Comparison of ENCODE assay signal across 27 mouse cellular contexts in the genomic region with DNA sequence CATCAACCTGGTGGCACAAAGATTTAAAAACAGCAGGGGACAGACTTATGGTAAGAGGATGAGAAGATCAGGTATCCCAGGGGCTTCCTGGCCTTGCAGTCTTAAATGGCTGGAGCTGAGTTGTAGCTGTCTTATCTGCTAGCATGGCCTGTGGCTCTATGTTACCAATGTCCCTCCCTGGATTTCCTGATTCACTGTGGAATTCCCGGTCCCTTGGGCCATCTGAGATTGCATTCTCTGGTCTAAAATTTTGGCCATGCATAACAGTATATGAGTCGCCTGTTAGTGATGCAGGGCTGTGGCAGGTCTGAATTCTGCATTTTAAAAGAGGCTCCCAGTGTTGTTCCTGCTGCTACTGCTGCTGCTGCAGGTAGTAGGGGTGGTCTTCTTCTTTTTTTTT.
"Had no signal": no experiment of that assay in that cellular context is flagged by ENCODE, and none has a peak within 500 bp of the region (broad histone marks: within the 10 kb centered on the region; RNA-seq: fewer than 3 reads in every experiment).

No protein-coding gene starts in this region.

- H3K9ac ChIP-seq: limb, embryonic 13.5 days; liver, embryonic 12.5 days; liver, embryonic 15.5 days; lung, embryonic 15.5 days; midbrain, embryonic 12.5 days; midbrain, embryonic 15.5 days; neural tube, embryonic 12.5 days; neural tube, embryonic 15.5 days; stomach, embryonic 15.5 days had no signal

- H3K4me2 ChIP-seq: limb, embryonic 13.5 days; liver, embryonic 12.5 days; liver, embryonic 15.5 days; lung, embryonic 15.5 days; midbrain, embryonic 12.5 days; midbrain, embryonic 15.5 days; neural tube, embryonic 12.5 days; neural tube, embryonic 15.5 days; stomach, embryonic 15.5 days had no signal

- ATAC-seq: liver, embryonic 12.5 days; midbrain, embryonic 15.5 days had no signal

- DNase-seq: kidney, adult 18-20 months; kidney, adult 9 months; kidney, postnatal 14 days; layer of hippocampus, adult 9-11 months; liver; lung, adult 18-20 months; lung, postnatal 10 days; lung, postnatal 36 days; right cerebral cortex, adult 18-20 months; right cerebral cortex, postnatal 14 days; right cerebral cortex, postnatal 4 days; spleen, adult 18-20 months; thymus, adult 2 months; thymus, postnatal 14 days; thymus, postnatal 4 days had no signal

- H3K36me3 ChIP-seq: limb, embryonic 10.5 days; limb, embryonic 13.5 days; liver, embryonic 12.5 days; liver, embryonic 15.5 days; lung, embryonic 15.5 days; midbrain, embryonic 12.5 days; midbrain, embryonic 15.5 days; neural tube, embryonic 12.5 days; neural tube, embryonic 15.5 days; stomach, embryonic 15.5 days had no signal

- H3K27me3 ChIP-seq: limb, embryonic 13.5 days; liver, embryonic 12.5 days; liver, embryonic 15.5 days; lung, embryonic 15.5 days; megakaryocyte, embryonic 14.5 days; midbrain, embryonic 12.5 days; midbrain, embryonic 15.5 days; neural tube, embryonic 12.5 days; neural tube, embryonic 15.5 days; stomach, embryonic 15.5 days had no signal

- H3K27ac ChIP-seq: layer of hippocampus, adult 2 months; limb, embryonic 10.5 days; limb, embryonic 13.5 days; liver, embryonic 12.5 days; liver, embryonic 15.5 days; lung, embryonic 15.5 days; midbrain, embryonic 12.5 days; midbrain, embryonic 15.5 days; neural tube, embryonic 12.5 days; neural tube, embryonic 15.5 days; stomach, embryonic 15.5 days had no signal

- H3K9me3 ChIP-seq: limb, embryonic 10.5 days; limb, embryonic 13.5 days; liver, embryonic 12.5 days; liver, embryonic 15.5 days; lung, embryonic 15.5 days; megakaryocyte, embryonic 14.5 days; midbrain, embryonic 12.5 days; midbrain, embryonic 15.5 days; neural tube, embryonic 12.5 days; neural tube, embryonic 15.5 days; stomach, embryonic 15.5 days had no signal

- H3K4me3 ChIP-seq: layer of hippocampus, adult 2 months; limb, embryonic 10.5 days; limb, embryonic 13.5 days; liver, embryonic 12.5 days; liver, embryonic 15.5 days; lung, embryonic 15.5 days; megakaryocyte, embryonic 14.5 days; midbrain, embryonic 12.5 days; midbrain, embryonic 15.5 days; neural tube, embryonic 12.5 days; neural tube, embryonic 15.5 days; stomach, embryonic 15.5 days had no signal

- H3K4me1 ChIP-seq: limb, embryonic 10.5 days; limb, embryonic 13.5 days; liver, embryonic 12.5 days; liver, embryonic 15.5 days; lung, embryonic 15.5 days; midbrain, embryonic 15.5 days; neural tube, embryonic 12.5 days; neural tube, embryonic 15.5 days; stomach, embryonic 15.5 days had no signal
